Mouse (Mus musculus) monocyte, adult 5-6 weeks (primary cell): ENCODE data around the gene H2-DMb1. TPM values are rescaled to one million over a fixed set of nuclear protein-coding genes. Genes with fewer than 3 reads are reported as not detected.

Experiments
- ATAC-seq: fragments of 153-309, 156-312 bp; replicated peaks from 2 replicates; pipeline ENCODE4 v1.8.0; 2017; ENCODE audit warnings: mild to moderate bottlenecking; ENCODE audit not compliant: low TSS enrichment, insufficient number of reproducible peaks, severe bottlenecking, poor library complexity, low FRiP score
- total RNA-seq: library from RNA; stranded (forward); fragments of 200-1000, 200-491, 200-594 nt; gene quantifications from 3 replicates; pipeline ENCODE4 v1.2.3, GENCODE M21; 2017

Gene H2-DMb1
- total RNA-seq, 1 experiment from 2014 or later: 61.5 TPM

DNA sequence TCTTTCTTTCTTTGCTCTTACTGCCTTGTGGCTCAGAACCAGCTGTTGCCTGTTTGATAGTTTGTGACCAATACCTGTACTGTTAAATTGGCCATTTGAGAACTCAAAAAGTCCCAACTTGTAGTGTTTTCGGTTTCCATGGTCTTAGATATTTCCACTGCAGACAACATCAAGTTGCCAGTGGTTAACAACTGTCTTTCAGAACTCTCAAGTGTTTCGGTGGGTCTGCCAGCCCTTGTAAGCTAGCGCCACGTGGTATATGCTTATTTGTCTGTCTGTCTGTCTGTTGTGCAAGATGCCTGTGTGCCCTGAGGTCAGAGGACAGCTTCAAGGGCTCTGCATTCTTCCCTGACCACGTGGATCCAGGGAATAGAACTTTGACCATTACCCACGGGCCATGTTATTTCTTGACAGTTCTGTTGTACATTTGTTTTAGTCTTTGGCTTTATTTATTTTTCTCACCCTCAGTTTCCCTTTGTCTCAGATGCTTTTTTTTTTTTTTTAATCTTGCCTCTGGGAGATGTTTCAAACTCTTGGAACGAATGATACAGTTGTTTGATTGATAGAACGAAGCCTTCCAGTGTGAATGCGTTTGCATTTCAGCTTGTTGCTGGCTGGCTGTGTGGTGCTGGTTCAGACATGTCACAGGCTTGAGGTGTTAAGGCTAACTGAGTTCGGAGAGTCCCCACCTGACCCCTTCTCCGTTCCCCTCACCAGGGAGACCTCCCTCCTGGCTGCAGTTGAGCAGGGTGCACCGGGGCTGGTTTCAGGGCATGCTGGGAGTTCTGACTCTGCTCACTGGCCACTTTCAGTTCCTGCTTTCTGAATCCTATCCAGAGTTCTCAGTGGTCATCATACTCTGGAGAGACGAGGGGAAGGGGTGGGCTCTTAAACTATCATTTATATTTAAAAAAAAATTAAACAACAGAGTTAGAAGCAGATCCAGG lies 27.3 kb downstream of the H2-DMb1 start:
- peak; percentile 61 for ATAC-seq

DNA sequence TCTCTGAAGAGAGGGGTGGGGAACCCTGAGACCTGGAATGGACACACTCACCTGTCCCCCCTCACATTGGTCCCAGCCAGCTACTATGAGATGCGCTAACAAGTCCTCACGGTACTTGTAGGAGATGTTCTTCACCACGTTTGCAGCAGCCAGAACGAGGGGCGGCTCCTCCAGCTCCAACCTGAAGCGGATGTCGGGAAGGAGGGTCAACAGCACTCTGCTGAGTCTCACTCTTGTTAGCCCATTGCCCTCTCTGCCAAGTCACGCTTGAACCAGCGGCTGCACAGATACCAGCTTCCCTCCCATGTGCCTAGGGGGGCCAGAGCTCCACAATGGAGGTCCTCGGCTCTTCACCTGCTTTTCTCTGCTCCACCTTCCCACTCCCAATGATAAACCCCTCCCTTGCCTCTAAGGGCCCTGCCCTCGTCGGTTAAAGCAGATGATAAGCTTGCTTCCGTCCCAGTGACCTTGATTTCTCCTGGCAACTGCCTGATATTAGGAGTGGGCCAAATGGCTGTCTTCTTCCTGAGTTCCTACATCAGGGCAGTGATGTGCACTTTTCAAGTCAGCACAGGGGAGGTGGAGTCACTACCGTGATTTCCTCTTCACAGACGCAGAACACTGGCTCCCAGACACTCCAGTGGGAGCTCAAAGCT lies 30.8 kb downstream of the H2-DMb1 start:
- ATAC-seq: no peak

DNA sequence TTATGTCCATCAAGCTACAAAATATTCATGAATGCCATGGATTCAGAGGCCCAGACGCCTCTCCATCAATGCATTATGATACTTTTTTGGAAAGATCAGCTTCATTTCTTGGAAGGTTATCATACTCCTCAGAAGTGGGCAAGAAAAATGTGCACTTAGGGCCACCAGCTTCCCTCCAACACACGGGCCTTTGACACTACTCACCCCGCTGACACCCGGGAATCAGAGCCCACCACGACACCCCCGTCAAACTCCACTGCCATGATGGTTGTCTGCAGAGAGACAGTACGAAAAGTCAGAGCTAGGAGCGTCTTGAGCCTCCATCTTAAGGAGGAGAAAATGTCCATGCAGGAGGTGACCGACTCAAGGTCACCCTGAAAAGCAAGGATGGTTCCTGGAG lies 32.7 kb downstream of the H2-DMb1 start:
- no peak for ATAC-seq

DNA sequence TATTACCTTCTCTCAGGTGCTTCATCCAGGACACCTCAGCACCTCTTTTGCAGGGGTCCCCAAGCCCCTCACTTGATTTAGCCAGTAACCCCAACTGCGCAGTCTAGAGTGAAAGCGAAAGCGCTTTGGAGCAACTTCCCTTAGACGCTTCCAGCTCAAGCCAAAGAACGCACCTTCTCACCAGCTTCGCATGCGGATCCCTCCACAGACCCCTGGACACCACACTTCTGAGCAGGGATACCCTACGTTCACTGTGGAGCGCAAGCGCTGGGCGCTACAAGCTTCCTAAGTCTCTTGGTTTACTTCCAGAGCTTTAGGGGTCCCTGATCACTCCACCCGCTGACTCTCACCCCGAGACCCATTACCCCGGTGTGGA lies 34.0 kb downstream of the H2-DMb1 start:
- no peak for ATAC-seq

DNA sequence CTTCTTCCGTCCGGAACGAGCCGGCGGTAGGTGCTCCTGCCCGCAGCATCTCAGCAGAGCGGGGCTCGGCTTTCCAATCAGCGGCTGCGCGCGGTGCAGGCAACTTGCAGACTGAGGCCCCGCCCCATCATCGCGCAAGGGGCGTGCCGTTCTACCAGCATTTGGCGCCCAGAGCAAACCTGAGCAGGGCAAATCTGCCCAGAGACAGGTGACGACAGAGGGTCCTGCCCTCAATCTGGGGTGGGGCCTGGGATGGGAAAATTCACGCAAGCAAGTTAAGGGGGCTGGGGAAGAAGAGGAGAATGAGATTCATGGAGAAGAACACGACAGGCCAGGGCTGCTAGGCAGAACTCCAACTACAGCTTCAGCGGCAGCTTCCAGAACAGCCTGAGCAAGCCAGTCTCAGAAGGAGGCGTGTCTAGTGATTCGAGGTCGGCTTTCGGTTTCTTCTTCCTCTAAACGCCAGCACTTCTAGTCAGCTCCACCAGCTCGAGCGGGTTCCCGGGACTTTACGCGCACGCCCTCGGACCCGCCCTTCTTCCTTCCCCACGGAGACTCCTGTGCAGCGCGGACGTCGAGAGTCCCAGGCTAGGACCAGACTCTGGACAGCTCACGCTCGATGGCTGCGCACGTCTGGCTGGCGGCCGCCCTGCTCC lies 34.5 kb downstream of the H2-DMb1 start, which contains the start of the genes Tap1 and Psmb9:
Gene Tap1, plus strand, starts transcription at position 293 of the 656 bp plus-strand sequence.
Gene Psmb9, minus strand, starts transcription at position 504 of the 656 bp plus-strand sequence.
- peak; percentile 87 for ATAC-seq

DNA sequence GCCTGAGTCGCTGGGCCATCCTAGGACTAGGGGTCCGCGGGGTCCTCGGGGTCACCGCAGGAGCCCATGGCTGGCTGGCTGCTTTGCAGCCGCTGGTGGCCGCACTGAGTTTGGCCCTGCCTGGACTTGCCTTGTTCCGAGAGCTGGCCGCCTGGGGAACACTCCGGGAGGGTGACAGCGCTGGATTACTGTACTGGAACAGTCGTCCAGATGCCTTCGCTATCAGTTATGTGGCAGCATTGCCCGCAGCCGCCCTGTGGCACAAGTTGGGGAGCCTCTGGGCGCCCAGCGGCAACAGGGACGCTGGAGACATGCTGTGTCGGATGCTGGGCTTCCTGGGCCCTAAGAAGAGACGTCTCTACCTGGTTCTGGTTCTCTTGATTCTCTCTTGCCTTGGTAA lies 35.1 kb downstream of the H2-DMb1 start:
- ATAC-seq: no peak

DNA sequence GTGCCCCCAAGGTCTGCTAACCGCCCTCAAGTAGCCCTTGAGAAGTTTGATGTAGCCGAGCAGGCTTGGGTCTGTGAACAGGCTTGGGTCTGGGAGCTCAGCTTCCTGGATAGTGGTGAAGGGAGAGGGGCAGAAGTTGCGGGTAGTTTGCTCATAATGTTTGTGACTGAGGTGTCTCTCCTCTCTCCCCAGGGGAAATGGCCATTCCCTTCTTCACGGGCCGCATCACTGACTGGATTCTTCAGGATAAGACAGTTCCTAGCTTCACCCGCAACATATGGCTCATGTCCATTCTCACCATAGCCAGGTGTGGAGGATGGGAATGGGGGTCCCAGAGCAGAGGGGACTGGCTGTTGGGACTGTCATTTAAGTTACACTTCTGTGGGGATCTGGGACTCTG lies 36.1 kb downstream of the H2-DMb1 start:
- no peak for ATAC-seq

DNA sequence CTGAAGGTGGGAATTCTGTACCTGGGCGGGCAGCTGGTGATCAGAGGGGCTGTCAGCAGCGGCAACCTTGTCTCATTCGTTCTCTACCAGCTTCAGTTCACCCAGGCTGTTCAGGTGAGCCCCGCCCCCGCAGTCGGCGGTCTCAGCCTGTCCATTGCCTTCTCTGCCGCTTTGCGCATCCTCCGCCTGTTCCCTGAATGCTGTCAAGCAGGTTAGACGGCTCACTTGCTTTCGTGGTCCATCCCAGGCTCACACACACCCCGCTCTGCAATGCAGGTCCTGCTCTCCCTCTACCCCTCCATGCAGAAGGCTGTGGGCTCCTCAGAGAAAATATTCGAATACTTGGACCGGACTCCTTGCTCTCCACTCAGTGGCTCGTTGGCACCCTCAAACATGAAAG lies 40.0 kb downstream of the H2-DMb1 start:
- ATAC-seq: no peak

DNA sequence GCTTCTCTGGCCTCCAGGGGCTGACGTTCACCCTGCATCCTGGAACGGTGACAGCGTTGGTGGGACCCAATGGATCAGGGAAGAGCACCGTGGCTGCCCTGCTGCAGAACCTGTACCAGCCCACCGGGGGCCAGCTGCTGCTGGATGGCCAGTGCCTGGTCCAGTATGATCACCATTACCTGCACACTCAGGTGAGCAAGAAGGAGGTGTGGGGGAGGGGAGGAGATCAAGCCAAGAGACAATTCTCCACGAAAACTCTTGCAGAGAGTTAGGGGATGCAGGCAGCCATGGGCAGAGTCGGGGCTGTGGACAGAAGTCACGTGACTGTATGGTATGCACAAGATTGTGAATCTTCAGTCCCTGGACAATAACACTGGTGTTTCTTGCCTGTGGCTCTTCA lies 40.6 kb downstream of the H2-DMb1 start:
- ATAC-seq: no peak

DNA sequence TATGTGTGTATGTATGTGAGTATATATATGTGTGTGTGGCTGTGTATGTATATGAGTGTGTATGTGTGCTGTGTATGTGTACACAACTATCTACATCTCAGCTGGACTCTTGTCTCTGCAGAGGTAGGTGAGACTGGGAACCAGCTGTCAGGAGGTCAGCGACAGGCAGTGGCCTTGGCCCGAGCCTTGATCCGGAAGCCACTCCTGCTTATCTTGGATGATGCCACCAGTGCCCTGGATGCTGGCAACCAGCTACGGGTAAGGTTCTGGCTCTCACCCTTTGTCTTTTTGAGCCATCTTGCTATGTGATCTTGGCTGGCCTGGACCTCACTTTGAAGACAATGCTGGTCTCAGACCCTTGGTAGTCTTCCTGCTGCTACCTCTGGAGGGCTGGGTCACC lies 41.9 kb downstream of the H2-DMb1 start:
- ATAC-seq: no peak

DNA sequence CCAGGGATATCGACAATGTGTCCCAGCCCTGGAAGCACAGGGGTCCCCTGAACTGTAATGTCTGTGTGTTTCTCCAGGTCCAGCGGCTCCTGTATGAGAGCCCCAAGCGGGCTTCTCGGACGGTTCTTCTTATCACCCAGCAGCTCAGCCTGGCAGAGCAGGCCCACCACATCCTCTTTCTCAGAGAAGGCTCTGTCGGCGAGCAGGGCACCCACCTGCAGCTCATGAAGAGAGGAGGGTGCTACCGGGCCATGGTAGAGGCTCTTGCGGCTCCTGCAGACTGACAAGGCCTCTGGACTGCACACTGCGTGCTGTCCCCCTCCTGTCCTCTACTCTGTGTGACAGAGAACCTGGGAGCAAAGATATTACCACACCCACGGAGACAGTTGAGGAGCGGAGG lies 43.6 kb downstream of the H2-DMb1 start:
- ATAC-seq: 0 out of 2 replicates have a peak, but pooled peaks have one; percentile 20

DNA sequence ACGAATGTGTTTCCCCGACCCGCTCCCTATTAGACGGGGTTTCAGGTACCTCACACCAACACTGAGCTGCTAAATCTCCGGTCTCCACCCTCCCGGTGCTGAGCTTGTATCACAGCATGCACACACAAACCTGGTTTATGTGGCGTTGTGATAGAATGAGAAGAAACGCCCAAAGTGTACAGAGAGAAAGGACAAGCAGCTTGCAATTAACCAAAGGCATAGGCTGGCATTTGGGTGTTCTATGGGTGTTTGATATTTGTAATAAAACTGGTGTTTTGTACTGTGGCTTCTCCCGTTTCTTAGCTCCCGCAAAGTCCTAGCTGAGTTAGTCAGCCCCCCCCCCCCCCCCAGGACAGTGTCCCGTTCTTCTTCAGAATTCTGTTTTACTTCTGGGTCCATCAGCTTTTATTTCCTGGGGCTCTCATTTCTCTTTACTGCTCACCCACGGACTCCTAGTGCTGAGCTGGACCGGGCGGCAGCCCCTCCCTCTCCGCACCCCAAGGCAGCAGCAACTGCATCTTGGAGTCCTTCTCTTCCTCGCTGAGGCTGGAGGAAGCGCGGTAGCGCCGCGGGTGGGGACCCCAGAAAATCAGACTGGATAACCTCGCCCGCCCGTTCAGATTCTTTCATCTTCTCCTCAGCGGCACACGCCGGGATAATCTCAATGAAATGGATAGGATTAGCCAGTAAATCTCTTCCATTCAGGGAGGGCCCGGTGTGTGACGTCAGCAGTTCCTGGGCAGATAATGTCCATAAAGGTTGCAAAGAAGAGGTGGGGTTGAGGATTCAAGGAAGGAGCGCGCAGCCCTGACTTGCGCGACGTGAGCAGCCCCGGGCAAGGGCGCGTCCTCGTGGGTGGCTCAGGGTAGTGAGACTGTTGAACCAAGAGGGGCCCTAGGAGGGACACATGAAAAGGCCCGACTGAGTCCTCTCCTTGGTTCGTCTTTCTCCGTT lies 44.3 kb downstream of the H2-DMb1 start, which contains the start of gene Psmb8:
Gene Psmb8, plus strand, starts transcription at position 781 of the 954 bp plus-strand sequence.
- peak; percentile 77 for ATAC-seq

DNA sequence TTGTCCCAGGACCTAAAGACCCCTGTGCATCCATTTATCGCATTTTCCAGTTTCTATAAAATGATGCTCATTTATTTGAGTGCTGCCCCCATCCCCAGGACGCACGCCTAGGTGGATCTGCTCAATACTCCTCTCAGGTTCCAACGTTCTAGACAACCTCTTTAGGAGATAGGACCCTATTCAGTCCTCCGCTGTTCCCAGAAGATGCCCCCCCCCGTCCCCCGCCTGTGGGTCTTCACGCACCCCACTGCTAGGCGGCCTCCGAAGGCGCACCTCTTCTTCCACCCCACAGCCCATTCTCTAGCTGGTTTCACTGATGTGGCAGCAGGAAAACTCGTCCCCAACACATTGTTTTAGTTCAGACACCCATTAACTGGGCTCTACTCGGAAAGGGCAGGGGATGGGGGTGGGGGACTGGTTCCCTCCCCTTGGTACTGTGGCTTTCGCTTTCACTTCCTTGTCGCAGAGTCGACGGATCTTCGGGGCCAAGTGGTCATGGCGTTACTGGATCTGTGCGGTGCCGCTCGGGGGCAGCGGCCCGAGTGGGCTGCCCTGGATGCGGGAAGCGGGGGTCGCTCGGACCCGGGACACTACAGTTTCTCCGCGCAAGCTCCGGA lies 45.1 kb downstream of the H2-DMb1 start:
- ATAC-seq: peak; percentile 72

DNA sequence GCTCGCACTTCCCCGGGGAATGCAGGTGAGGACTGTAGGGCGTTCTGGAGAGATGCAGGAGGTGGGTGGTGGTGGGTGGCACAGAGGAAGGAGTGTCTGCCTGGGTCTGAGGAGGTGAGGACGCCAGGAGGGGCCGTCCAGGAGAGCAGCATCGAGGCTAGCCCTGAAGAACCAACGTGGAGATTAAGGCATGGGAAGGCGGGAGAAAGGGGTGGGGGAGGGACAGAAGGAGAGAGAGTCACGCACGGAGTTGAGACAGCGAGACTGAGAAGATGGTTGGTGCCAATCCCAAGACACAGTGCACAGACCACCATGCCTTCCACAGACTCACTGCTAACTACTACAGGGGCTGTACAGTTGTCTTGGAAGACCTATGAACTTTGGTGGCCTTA lies 45.6 kb downstream of the H2-DMb1 start:
- no peak for ATAC-seq

DNA sequence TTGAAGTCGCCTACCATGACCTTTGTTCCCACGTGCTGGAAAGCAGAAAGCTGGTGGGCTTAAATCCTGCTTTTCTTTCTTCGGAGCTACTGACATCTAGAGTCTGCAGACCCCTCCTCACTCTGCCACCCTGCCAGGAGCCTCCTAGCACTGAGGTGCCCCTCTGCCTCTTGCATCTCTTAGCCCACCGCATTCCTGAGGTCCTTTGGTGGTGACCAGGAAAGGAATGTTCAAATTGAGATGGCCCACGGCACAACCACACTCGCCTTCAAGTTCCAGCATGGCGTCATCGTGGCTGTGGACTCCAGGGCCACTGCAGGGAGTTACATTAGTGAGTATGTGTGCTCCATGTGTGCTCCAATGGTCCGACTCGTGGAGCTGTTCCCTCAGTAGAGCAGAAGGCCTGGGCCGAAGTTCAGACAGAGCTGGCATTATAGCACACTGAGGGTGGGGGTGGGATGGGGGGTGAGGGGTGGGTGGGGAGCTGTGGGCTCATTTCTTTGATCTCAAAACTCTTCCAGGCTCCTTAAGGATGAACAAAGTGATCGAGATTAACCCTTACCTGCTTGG lies 46.3 kb downstream of the H2-DMb1 start:
- no peak for ATAC-seq

DNA sequence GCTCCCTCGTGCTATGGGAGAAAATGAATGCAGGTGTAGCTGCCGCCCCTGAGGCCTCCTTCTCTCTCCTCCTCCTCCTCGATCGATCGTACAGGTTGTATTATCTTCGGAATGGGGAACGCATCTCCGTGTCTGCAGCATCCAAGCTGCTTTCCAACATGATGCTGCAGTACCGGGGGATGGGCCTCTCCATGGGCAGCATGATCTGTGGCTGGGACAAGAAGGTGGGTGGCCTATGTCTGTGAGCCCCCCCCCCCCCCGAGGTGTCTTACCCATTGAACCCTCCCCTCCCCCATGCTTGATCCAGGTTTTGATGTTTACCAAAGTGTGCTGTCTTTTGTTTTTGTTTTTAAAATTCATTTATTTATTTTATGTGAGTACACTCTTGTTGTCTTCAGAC lies 47.2 kb downstream of the H2-DMb1 start:
- no peak for ATAC-seq

DNA sequence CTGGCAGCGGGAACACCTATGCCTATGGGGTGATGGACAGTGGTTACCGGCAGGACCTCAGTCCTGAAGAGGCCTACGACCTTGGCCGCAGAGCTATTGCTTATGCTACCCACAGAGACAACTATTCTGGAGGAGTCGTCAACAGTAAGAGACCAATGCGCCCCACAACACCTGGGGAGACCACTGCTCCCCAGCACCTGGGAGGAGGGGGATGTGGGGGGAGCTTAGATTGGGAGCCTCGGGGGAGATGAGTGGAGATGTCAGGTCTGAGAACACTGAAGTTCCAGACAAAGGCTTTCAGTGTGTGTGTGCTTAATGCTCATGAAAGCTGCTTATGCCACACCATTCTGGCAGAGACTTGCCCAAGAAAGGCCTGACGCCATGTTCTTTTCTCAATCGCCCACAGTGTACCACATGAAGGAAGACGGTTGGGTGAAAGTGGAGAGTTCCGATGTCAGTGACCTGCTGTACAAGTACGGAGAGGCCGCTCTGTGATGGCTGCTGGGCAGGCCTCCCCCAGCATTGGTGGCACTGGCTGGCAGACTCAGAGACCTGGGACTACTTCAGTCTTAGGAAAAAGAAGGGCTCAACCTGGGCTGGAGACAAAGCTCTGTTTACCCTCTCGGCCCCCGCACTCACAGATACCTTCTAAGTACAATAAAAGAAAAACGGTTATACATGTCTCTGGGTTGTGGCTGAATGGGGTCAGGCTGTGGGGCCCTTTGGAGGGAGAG lies 48.1 kb downstream of the H2-DMb1 start:
- no peak for ATAC-seq
